ENCODE assay signal across 8 mouse cellular contexts in the genomic region with DNA sequence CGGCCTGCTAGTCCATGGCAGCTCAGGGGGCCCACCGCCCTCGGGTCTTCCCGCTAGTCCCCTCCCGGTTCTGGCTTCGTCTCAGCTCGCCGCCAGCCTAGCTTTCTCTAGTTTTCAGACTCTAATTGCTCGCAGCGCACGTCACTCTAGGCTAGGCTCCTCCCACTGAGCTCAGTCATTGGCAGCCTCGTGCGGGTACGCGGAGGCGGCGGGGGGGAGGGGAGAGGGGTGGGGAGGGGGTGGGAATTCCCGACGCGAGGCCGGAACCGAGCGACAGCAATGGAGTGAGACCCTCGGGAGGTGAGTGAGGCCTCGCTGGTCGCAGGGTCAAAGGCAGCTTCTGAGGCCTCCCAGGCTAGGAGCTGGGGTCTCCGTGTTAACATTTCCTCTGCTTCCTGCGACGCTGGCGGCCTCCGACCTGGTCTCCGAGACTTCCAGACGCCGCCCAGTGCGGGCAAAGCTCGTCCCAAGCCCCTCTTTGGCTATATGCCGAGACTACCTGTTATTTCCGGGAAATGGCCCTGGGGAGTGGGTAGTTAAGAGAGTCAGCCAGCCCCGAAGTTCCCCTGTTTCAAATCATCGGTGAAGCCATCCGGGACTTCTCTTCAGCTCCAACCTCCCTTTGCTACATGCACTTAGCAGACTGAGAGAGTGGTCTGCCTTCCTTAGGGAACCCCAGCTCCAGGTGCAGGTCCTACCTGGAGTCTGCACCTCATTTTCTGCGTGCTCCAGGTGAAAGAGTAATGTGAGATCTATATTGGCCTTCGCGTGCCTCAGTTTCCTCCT. TPM values are rescaled to one million over a fixed set of nuclear protein-coding genes. Genes with fewer than 3 reads are reported as not detected.
A peak's percentile ranks its signal among the peaks of the same experiment; 100 is the strongest.
DNase-seq lines count a peak whose midpoint lies in the region; ATAC-seq and TF ChIP-seq lines count a peak whose summit lies in the region.

Slc39a1 (plus strand) TSS at position 213 of the 786 bp plus-strand sequence.

- WGBS in heart, embryonic 12.5 days = under 1% methylated on average over 44 of the region's 44 CpGs
- WGBS in kidney, postnatal 0 days = under 1% methylated on average over 42 of the region's 44 CpGs
- WGBS in liver, embryonic 11.5 days = under 1% methylated on average over 44 of the region's 44 CpGs
- WGBS in stomach, embryonic 15.5 days = under 1% methylated on average over 42 of the region's 44 CpGs

- peak within 1 kb of the TSS; percentile 83 for H3K4me2 ChIP-seq in heart, embryonic 12.5 days
- H3K4me2 ChIP-seq in kidney, postnatal 0 days (ENCODE audit: low read length) = peak within 1 kb of the TSS; percentile 70
- H3K4me2 ChIP-seq in liver, embryonic 11.5 days = peak within 1 kb of the TSS; percentile 97
- H3K4me2 ChIP-seq in stomach, embryonic 15.5 days = peak within 1 kb of the TSS; percentile 88

- H3K4me1 ChIP-seq in erythroblast, embryonic 14.5 days (ENCODE audit: control insufficient read depth) = peaks cover 31% of the 10 kb centered on the region
- H3K4me1 ChIP-seq in heart, embryonic 12.5 days (replicated peaks) = peaks cover 28% of the 10 kb centered on the region
- H3K4me1 ChIP-seq in kidney, postnatal 0 days (replicated peaks; ENCODE audit: insufficient read depth, low read length) = 0 out of 2 replicates have a peak, but pooled peaks cover 4% of the 10 kb centered on the region
- peaks cover 10% of the 10 kb centered on the region for H3K4me1 ChIP-seq in liver, embryonic 11.5 days (replicated peaks; ENCODE audit: control insufficient read depth, insufficient read depth, low read length)
- H3K4me1 ChIP-seq in stomach, embryonic 15.5 days = peaks cover 9% of the 10 kb centered on the region

- peak; percentile 94 for ATAC-seq in heart, embryonic 12.5 days (ENCODE audit: insufficient number of reproducible peaks, low FRiP score)
- peak; percentile 93 for ATAC-seq in kidney, postnatal 0 days (replicated peaks; ENCODE audit: low FRiP score, low read depth)
- peak; percentile 94 for ATAC-seq in liver, embryonic 11.5 days (replicated peaks; ENCODE audit: low FRiP score)
- ATAC-seq in stomach, embryonic 15.5 days (ENCODE audit: insufficient read depth, low FRiP score, low read depth) = peak; percentile 94

- H3K27ac ChIP-seq in heart, embryonic 12.5 days (ENCODE audit: poor library complexity, severe bottlenecking) = peak within 1 kb of the TSS; percentile 94
- H3K27ac ChIP-seq in kidney, postnatal 0 days = peak within 1 kb of the TSS; percentile 97
- peak within 1 kb of the TSS; percentile 84 for H3K27ac ChIP-seq in liver, embryonic 11.5 days (ENCODE audit: low read depth, low read length)
- H3K27ac ChIP-seq in stomach, embryonic 15.5 days = peak within 1 kb of the TSS; percentile 94

- H3ac ChIP-seq in C2C12 (ENCODE audit: control insufficient read depth, insufficient read length, low read depth) = peak within 1 kb of the TSS; percentile 87

- H3K9ac ChIP-seq in heart, embryonic 12.5 days = peak within 1 kb of the TSS; percentile 83
- H3K9ac ChIP-seq in kidney, postnatal 0 days (ENCODE audit: low read depth, low read length) = peak within 1 kb of the TSS; percentile 76
- peak within 1 kb of the TSS; percentile 88 for H3K9ac ChIP-seq in liver, embryonic 11.5 days (ENCODE audit: low read depth, low read length)
- peak within 1 kb of the TSS; percentile 88 for H3K9ac ChIP-seq in stomach, embryonic 15.5 days

- H3K36me3 ChIP-seq in C2C12 (ENCODE audit: control insufficient read depth, insufficient read depth) = peaks cover 13% of the 10 kb centered on the region
- peaks cover 13% of the 10 kb centered on the region for H3K36me3 ChIP-seq in erythroblast, embryonic 14.5 days (ENCODE audit: control insufficient read depth)
- peaks cover 19% of the 10 kb centered on the region for H3K36me3 ChIP-seq in heart, embryonic 12.5 days
- peaks cover 9% of the 10 kb centered on the region; the same call in 1 of the 2 replicates for H3K36me3 ChIP-seq in kidney, postnatal 0 days (ENCODE audit: insufficient read depth, low read length)
- H3K36me3 ChIP-seq in liver, embryonic 11.5 days (ENCODE audit: control insufficient read depth, insufficient read depth, low read length) = peaks cover 12% of the 10 kb centered on the region
- H3K36me3 ChIP-seq in stomach, embryonic 15.5 days = peaks cover 13% of the 10 kb centered on the region; the same call in 1 of the 2 replicates

- peak within 1 kb of the TSS; percentile 85 for H3K4me3 ChIP-seq in C2C12 (ENCODE audit: insufficient read depth, poor library complexity, severe bottlenecking)
- H3K4me3 ChIP-seq in erythroblast, embryonic 14.5 days (replicated peaks) = peak within 1 kb of the TSS; percentile 77
- H3K4me3 ChIP-seq in heart, embryonic 12.5 days = peak within 1 kb of the TSS; percentile 68
- peak within 1 kb of the TSS; percentile 65 for H3K4me3 ChIP-seq in kidney, postnatal 0 days (replicated peaks; ENCODE audit: low read depth, low read length)
- H3K4me3 ChIP-seq in liver, embryonic 11.5 days (ENCODE audit: low read depth, low read length) = peak within 1 kb of the TSS; percentile 81
- H3K4me3 ChIP-seq in stomach, embryonic 15.5 days (replicated peaks) = peak within 1 kb of the TSS; percentile 81

- peak; percentile 35; the same call in 1 of the 2 replicates for TF ChIP-seq POLR2A in brain, embryonic 14.5 days (IDR thresholded peaks at IDR 0.05; ENCODE audit: borderline replicate concordance, extremely low read depth, insufficient read depth, insufficient read length, poor library complexity, severe bottlenecking)

- H3K79me3 ChIP-seq in C2C12 (ENCODE audit: low read depth) = no peaks in the 10 kb centered on the region

- H3K9me3 ChIP-seq in erythroblast, embryonic 14.5 days (ENCODE audit: control insufficient read depth, low read length) = no peaks in the 10 kb centered on the region
- H3K9me3 ChIP-seq in heart, embryonic 12.5 days (replicated peaks) = no peaks in the 10 kb centered on the region
- no peaks in the 10 kb centered on the region for H3K9me3 ChIP-seq in kidney, postnatal 0 days (replicated peaks; ENCODE audit: low read length)
- no peaks in the 10 kb centered on the region for H3K9me3 ChIP-seq in liver, embryonic 11.5 days (ENCODE audit: control insufficient read depth, low read length)
- no peaks in the 10 kb centered on the region for H3K9me3 ChIP-seq in stomach, embryonic 15.5 days

- H3K27me3 ChIP-seq in C2C12 (ENCODE audit: control insufficient read depth, insufficient read depth, insufficient read length) = no peaks in the 10 kb centered on the region
- H3K27me3 ChIP-seq in erythroblast, embryonic 14.5 days (ENCODE audit: control insufficient read depth) = no peaks in the 10 kb centered on the region
- no peaks in the 10 kb centered on the region for H3K27me3 ChIP-seq in heart, embryonic 12.5 days (replicated peaks)
- H3K27me3 ChIP-seq in kidney, postnatal 0 days (ENCODE audit: insufficient read depth, low read length) = no peaks in the 10 kb centered on the region
- H3K27me3 ChIP-seq in liver, embryonic 11.5 days (replicated peaks; ENCODE audit: control insufficient read depth, insufficient read depth, low read length) = no peaks in the 10 kb centered on the region
- no peaks in the 10 kb centered on the region for H3K27me3 ChIP-seq in stomach, embryonic 15.5 days (replicated peaks)

- no peak for TF ChIP-seq CTCF in C2C12 (IDR thresholded peaks at IDR 0.05; ENCODE audit: control insufficient read depth, insufficient read depth, insufficient read length)
- no peak for TF ChIP-seq CTCF in brain, embryonic 14.5 days (IDR thresholded peaks at IDR 0.05; ENCODE audit: borderline replicate concordance, extremely low read depth, insufficient read depth, insufficient read length)
- no peak for TF ChIP-seq CTCF in kidney, postnatal 0 days (IDR thresholded peaks at IDR 0.05; ENCODE audit: low read depth)

- peaks cover 14% of the 10 kb centered on the region for H3K79me2 ChIP-seq in C2C12 (ENCODE audit: control insufficient read depth, insufficient read depth)

- peak; percentile 98 for DNase-seq in brain, embryonic 14.5 days (ENCODE audit: low read depth)
- DNase-seq in kidney, postnatal 0 days (ENCODE audit: low spot score) = peak; percentile 99
- DNase-seq in liver, embryonic 11.5 days (ENCODE audit: low spot score) = peak; percentile 88
- peak; percentile 79 to 83 for DNase-seq in natural killer cell, adult 2 months (ENCODE audit: low spot score in 2 of 2)

TF ChIP-seq in C2C12, 6 proteins besides CTCF, POLR2A, EP300 and RAD21:
- TF ChIP-seq MYOG (IDR thresholded peaks at IDR 0.05; ENCODE audit: control insufficient read depth, extremely low read depth, insufficient read length) (no peak), USF1 (IDR thresholded peaks at IDR 0.05; ENCODE audit: low read depth) (no peak), MAX (IDR thresholded peaks at IDR 0.05) (peak; percentile 46), FOSL1 (IDR thresholded peaks at IDR 0.05; ENCODE audit: insufficient read depth, low read length, poor library complexity, severe bottlenecking) (no peak), CEBPB (IDR thresholded peaks at IDR 0.05; ENCODE audit: low read depth) (no peak), MYOD1 (IDR thresholded peaks at IDR 0.05; ENCODE audit: control insufficient read depth, insufficient read length, low read depth) (no peak)

RNA-seq across cellular contexts. Expression of gene Slc39a1, which starts in this region (rescaled TPM):
- 82.1 TPM for polyA plus RNA-seq in C2C12 (2012; fragmentation: generic; extraction: Trizol)
- polyA plus RNA-seq in brain, embryonic 14.5 days (2012; rRNA removed) = 24.0 and 35.8 TPM in 2 replicates
- 0.20 and 0.21 TPM in 2 replicates for polyA plus RNA-seq in erythroblast, embryonic 14.5 days (2012)
- polyA plus RNA-seq in heart, embryonic 12.5 days (2016; fragmentation: Nextera tagmentation; extraction: Ambion mirVana) = 63.5 and 67.8 TPM in 2 replicates
- 130 TPM in 2 replicates for polyA plus RNA-seq in kidney, postnatal 0 days (2015; fragmentation: Nextera tagmentation; extraction: Ambion mirVana)
- polyA plus RNA-seq in liver, embryonic 11.5 days (2014; fragmentation: Nextera tagmentation; extraction: Ambion mirVana) = 48.7 and 57.5 TPM in 2 replicates
- polyA plus RNA-seq in stomach, embryonic 15.5 days (2015; fragmentation: Nextera tagmentation; extraction: Ambion mirVana) = 104 and 111 TPM in 2 replicates

Comparison
In these comparisons a context has a peak if more than half of its experiments do, and no peak if none do; other contexts are left out.
1. Peak in every context shown above with its lines: DNase-seq, ATAC-seq, H3K4me3 ChIP-seq and H3K27ac ChIP-seq.
2. RNA of gene Slc39a1 (polyA plus RNA-seq): 130 TPM in kidney, postnatal 0 days, 104 to 111 TPM in stomach, embryonic 15.5 days, 82.1 TPM in C2C12 (single experiment), 63.5 to 67.8 TPM in heart, embryonic 12.5 days, 48.7 to 57.5 TPM in liver, embryonic 11.5 days and 24.0 to 35.8 TPM in brain, embryonic 14.5 days; 0.20 to 0.21 TPM in erythroblast, embryonic 14.5 days; every median in the first group is over 10 times any median in the second.